Mouse (Mus musculus) olfactory bulb, adult 2 months (tissue): ENCODE measurements around the gene Fstl1. TPM values are rescaled to one million over a fixed set of nuclear protein-coding genes. Genes with fewer than 3 reads are reported as not detected.
A peak's percentile ranks its signal among the peaks of the same experiment; 100 is the strongest.

Experiments used
- H3K27ac ChIP-seq: fragments of 200-500 bp; 2 replicates; pipeline ENCODE4 v1.5.1; 2012; ENCODE audit warnings: low read depth, low read length; ENCODE audit not compliant: insufficient read depth
- H3K4me1 ChIP-seq: fragments of 200-500 bp; 2 replicates; pipeline ENCODE4 v1.6.1; 2012; ENCODE audit warnings: low read length; ENCODE audit not compliant: control insufficient read depth, insufficient read depth
- H3K4me3 ChIP-seq: fragments of 200-500 bp; 2 replicates; pipeline ENCODE4 v1.5.1; 2012; ENCODE audit warnings: mild to moderate bottlenecking, low read depth, low read length, moderate library complexity; ENCODE audit not compliant: insufficient read depth
- CTCF ChIP-seq: fragments of 200-500 bp; IDR thresholded peaks from 2 replicates; pipeline ENCODE4 v1.5.1; 2012; ENCODE audit warnings: low read depth, mild to moderate bottlenecking, low read length, moderate library complexity; ENCODE audit not compliant: insufficient read depth
- POLR2A ChIP-seq: fragments of 200-500 bp; IDR thresholded peaks from 2 replicates; pipeline ENCODE4 v1.6.1; 2012; ENCODE audit warnings: mild to moderate bottlenecking, low read depth, low read length, moderate library complexity; ENCODE audit not compliant: insufficient read depth
- WGBS: fragments of 180-500 bp; shearing (Covaris S2); methylation state at CpG from one replicate; pipeline ENCODE4 v1.1.7; 2018; 5-methylcytosine and 5-hydroxymethylcytosine counted together
- polyA plus RNA-seq: library from polyadenylated mRNA; stranded (reverse); fragments of >200 nt; gene quantifications from 2 replicates; pipeline ENCODE4 v1.2.4, GENCODE M21; 2012; ENCODE audit warnings: low replicate concordance; ENCODE audit not compliant: missing spikeins, insufficient read depth, insufficient read length

Fstl1 gene
- polyA plus RNA-seq, 1 experiment: not detected

DNA sequence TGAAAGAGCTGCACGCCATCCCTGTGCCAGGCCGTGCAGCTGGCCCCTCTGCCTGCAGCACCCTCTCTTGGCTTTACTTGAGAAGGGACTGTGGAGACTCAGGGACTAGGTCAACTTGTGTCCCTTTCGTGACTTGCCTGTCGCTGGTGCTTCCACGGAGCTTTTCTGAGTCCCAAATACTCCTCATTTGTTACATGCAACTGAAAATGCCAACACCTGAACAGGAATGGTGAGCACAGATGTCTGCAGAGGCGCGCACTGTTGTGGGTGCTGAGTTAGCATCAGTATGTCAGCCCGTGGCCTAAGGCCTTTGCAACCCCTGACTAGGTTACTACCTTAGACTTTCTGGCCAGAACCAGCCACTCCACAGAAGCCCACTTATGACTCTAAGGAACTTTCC lies 35.2 kb downstream of the Fstl1 start:
- TF ChIP-seq POLR2A (no peak), CTCF (no peak)
- peaks cover 26% of the 10 kb centered on the region for H3K4me1 ChIP-seq
- 86% methylated on average over 8 of the region's 8 CpGs for WGBS
- H3K27ac ChIP-seq: peak overlapping the region; percentile 52
- H3K4me3 ChIP-seq: no peak overlapping the region

DNA sequence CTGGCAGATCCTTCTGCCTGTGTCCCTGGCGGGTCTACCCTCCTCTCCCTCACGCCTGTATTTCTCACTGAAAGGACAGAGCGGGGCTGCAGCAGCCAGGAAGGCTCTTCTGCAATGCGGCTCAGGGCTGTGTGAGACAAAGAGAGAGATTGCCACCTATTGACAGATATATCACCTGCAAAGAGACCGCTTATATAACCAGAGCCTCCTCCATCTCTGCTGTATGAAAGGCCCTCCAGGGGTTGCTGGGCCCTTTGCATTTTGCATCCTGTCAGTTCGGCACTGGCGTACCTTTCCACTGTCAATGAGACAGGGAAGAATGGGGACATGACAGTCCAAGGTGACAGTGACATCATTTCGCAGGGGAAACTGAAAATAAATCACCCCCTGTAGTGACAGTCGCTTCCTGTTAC lies 35.8 kb downstream of the Fstl1 start:
- H3K4me1 ChIP-seq: peaks cover 24% of the 10 kb centered on the region
- no peak overlapping the region for H3K4me3 ChIP-seq
- H3K27ac ChIP-seq: peak overlapping the region; percentile 52
- TF ChIP-seq CTCF: no peak
- no peak for TF ChIP-seq POLR2A
- WGBS: 60% methylated on average over 9 of the region's 9 CpGs

DNA sequence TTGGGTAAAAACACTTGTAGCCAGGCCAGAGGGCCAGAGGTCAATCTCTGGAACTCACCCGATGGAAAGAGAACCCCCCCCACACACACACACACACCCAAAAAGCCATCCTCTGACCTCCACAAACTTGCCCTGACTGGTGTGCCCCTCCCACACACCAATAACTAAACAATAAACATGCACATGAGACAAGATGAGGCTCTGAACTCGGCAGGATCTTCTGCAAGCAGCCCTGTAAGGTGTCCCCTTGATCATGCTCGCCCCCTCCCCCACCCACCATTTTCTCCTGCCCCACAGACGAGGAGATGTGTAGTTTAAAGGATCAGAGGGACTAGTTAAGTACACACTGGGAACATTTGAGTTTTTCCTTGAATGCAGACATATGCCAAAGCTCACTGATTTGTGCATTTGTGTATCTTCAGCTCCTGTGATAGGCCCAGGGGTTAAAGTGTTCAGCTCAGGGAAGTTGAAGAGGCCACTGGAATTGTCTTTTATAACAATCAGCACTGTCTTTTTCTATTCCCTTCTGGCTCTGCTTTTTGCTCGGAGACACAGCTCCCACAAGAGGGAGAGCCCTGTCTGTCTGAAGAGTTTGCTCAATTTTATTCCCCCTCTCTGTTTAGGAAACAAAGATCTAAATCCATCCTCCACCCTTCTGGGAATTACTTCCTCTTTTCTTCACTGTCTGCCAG lies 37.2 kb downstream of the Fstl1 start:
- WGBS: 35% methylated on average over 5 of the region's 5 CpGs
- H3K27ac ChIP-seq: peak overlapping the region; percentile 59; the same call in 1 of the 2 replicates
- peaks cover 24% of the 10 kb centered on the region for H3K4me1 ChIP-seq
- no peak overlapping the region for H3K4me3 ChIP-seq
- TF ChIP-seq POLR2A (no peak), CTCF (no peak)

DNA sequence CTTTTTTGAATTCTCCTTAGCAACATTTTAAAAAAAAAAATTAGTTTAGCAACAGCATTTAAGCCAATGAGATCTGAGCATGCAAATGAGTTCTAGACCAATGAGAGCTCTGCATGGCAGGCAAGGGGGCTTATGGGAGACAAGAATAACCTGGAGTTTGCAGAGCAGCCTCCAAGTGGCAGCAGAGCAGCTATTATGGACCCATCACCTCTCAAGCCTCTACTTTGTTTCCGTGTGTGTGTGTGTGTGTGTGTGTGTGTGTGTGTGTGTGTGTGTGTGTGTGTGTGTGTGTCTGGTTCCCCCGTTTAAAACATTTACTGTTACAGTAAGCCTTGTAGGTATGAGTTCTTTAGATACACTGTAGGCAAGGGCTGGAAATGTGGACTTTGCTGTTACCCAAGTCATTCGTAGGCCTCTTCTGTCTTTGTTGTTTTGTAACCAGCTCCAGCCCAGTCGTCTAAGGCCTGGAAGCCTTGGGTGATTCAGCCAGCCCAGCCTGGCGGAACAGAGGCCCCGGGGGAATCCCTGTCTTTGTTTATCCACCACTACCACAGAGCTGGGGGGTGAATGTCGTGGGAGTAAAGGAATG lies 37.8 kb downstream of the Fstl1 start:
- Histone ChIP-seq H3K4me3 (no peak overlapping the region), H3K27ac (peak overlapping the region; percentile 70), H3K4me1 (peaks cover 19% of the 10 kb centered on the region)
- WGBS: 8% methylated on average over 7 of the region's 7 CpGs
- TF ChIP-seq CTCF (no peak), POLR2A (no peak)

DNA sequence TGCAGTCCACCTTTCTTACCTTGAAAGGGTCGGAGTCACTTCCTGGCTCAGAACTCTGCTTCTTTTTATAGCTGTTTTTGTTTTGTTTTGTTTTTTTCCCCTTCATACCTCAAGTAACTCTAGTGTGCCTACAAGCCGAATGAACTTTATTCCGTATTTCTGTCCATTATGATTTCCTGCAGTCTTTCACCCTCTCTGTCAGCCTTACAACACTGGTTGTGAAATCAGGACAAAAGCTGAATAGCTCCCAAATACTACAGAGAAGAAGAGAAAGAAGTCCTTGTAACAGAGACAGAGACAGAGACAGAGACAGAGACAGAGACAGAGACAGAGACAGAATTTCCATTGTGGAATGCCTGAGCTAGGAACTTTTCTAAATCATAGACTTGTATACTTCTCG lies 41.3 kb downstream of the Fstl1 start:
- 77% methylated on average over 4 of the region's 4 CpGs for WGBS
- Histone ChIP-seq H3K27ac (no peak overlapping the region), H3K4me1 (peaks cover 7% of the 10 kb centered on the region), H3K4me3 (no peak overlapping the region)
- TF ChIP-seq POLR2A (no peak), CTCF (no peak)

DNA sequence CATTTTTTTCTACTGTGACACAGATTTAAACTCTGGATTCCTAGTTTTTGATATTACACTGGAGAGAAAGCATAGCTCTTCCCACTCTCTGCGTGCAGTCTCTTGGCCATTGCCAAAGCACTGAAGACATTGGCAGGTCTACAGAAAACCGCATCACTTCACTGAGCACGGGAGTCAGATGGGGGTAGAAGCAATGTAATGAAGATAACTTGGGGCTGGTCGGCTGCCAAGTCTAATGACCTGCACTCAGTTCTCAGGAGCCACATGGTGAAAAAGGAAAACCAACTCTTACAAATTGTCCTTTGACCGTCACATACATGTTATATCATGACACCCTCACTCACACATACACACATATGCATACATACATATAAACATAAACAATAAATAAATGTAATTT lies 47.3 kb downstream of the Fstl1 start:
- no peak for TF ChIP-seq POLR2A
- TF ChIP-seq CTCF: no peak
- WGBS: 55% methylated on average over 5 of the region's 5 CpGs
- peaks cover 2% of the 10 kb centered on the region; the same call in 1 of the 2 replicates for H3K4me1 ChIP-seq
- no peak overlapping the region for H3K4me3 ChIP-seq
- H3K27ac ChIP-seq: no peak overlapping the region

DNA sequence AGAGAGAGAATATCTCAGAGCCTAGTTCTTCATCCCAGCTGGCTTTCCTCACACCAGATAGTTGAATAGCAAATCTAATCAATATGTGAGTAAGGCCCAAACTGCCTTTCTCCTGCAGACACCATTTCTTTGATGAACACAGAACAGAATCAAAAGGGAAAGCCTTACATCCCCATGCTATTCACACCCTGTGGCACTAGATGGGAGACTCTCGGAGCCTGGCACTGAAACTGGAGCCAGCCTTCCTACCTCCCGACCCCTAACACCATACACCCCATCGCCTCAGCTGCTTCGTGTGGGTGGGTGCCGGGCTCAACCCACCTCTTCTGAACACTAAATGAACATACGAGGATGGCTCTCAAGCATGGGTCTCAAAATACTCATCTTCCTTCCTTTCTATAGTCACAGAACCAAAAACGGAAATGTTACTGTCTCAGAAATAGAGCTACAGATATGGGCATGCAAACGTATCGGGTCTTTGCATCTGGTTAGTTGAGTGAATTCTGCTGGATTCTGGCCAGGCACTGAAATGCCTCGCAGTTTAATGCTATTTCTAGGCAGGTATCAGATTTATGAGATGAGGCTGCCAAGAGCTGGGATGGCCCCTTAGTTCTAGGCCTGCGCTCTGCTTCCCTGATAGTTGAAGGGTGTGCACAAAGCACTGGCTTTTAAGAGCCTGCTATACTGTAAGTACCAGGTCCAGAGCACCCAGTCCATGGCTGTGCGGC lies 48.3 kb downstream of the Fstl1 start:
- WGBS: 75% methylated on average over 12 of the region's 12 CpGs
- Histone ChIP-seq H3K27ac (no peak overlapping the region), H3K4me1 (peaks cover 2% of the 10 kb centered on the region; the same call in 1 of the 2 replicates), H3K4me3 (no peak overlapping the region)
- TF ChIP-seq CTCF (no peak), POLR2A (no peak)

DNA sequence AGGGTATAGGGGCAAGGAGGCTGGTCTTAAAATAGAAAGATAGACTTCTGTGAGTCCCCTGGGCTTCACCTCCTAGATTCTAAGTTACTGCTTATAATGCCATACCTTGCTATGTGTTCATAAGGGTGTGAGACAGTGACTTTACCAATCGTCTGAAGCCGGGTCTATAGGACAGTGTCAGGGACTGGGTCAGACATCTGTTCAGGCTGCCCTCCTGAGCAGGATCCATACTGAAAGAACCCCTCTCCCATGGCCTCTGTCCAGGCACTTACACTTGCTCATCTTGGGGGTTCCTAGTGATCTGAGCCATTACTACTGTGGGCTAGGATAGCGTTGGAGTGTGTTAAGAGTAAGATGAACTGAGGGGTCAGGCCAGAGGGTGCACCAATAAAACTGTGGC lies 49.6 kb downstream of the Fstl1 start:
- Histone ChIP-seq H3K27ac (no peak overlapping the region), H3K4me3 (no peak overlapping the region), H3K4me1 (peaks cover 2% of the 10 kb centered on the region; the same call in 1 of the 2 replicates)
- TF ChIP-seq POLR2A (no peak), CTCF (no peak)
- 95% methylated on average over 3 of the region's 3 CpGs for WGBS

DNA sequence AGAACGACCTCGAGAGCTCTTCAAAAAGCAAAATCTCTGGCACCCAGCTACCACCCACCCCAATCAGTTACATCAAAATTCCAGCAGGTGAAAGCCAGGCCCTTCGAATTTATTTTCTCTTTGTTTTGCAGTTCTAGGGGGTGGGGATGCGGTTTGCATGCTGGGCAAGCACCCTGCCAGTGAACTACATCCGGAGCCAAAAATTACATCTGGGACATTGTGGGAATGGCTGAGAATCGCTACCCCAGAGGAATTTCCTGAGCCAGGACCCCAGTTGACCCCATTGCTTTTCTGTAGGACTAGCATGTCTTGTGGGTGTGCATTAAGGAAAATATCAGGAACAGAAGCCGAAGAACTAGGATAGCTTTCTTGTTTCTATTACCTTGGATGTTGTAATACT lies 54.4 kb downstream of the Fstl1 start:
- WGBS: 51% methylated on average over 7 of the region's 7 CpGs
- H3K27ac ChIP-seq: no peak overlapping the region
- TF ChIP-seq CTCF (no peak), POLR2A (no peak)
- H3K4me1 ChIP-seq: no peaks in the 10 kb centered on the region
- H3K4me3 ChIP-seq: no peak overlapping the region
